Mouse (Mus musculus) c-Kit-positive CD71-negative TER-119-negative erythroid progenitor cells, embryonic 14.5 days (primary cell): ENCODE results near the gene Gm21679.
"Not testable (repeated sequence)": the region's sequence is repeated elsewhere in the genome, so short reads cannot be mapped to it uniquely, and the experiment has no call there.

Source experiments
- DNase-seq: peaks from one replicate; pipeline ENCODE4 v3.0.0-alpha.2; 2013; ENCODE audit warnings: low read depth

Gene Gm21679

DNA sequence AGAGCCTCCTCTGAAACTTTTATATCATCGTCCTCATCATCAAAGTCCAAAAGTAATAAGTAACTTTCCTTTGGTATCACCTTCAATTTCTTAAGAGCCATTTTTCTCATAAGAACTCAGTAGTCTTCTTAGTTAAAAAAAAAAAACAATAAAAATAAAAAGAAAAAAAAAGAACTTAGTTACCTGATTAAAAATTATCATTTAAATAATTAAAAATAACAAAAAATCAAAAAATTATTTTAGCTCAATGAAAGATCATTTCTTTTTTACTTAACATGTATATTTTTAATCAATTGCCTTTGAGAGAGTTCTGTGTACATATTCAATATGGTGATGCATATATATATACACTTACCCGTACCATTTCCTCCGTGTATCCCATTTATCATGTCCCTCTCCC, at the start of gene Gm21679:
TSS of gene Gm21679 (minus strand) at position 101 of the 400 bp plus-strand sequence.
- not testable (repeated sequence) for DNase-seq
